Mouse (Mus musculus): ENCODE measurements around the gene Fgf10. TPM values are rescaled to one million over a fixed set of nuclear protein-coding genes. Genes with fewer than 3 reads are reported as not detected.

Fgf10 gene
- polyA plus RNA-seq (2016; fragmentation: Nextera tagmentation; extraction: Ambion mirVana): 3.9 and 5.2 TPM in 2 replicates

DNA sequence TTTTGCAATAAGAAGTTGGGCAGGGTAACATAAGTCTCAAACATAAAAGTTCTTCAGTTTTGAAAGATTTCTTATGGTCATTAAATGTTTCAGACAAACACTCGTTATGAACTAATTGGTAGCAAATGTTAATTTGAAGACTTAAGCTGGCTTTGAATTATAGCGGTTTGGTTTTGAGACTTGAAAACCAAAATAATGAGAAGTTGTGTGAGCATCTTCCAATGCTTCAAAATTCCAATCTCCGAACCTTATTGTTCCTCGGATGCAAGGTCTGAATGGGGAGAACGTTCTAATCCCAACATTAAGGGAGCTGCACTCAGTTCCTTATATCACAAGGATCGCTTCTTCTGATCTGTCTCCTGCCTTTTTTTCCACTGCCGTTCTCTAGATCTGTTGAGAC is at the start of gene Fgf10:
Gene Fgf10, plus strand, starts transcription at position 301 of the 400 bp plus-strand sequence.
- H3K36me3 ChIP-seq: no peaks in the 10 kb centered on the region

DNA sequence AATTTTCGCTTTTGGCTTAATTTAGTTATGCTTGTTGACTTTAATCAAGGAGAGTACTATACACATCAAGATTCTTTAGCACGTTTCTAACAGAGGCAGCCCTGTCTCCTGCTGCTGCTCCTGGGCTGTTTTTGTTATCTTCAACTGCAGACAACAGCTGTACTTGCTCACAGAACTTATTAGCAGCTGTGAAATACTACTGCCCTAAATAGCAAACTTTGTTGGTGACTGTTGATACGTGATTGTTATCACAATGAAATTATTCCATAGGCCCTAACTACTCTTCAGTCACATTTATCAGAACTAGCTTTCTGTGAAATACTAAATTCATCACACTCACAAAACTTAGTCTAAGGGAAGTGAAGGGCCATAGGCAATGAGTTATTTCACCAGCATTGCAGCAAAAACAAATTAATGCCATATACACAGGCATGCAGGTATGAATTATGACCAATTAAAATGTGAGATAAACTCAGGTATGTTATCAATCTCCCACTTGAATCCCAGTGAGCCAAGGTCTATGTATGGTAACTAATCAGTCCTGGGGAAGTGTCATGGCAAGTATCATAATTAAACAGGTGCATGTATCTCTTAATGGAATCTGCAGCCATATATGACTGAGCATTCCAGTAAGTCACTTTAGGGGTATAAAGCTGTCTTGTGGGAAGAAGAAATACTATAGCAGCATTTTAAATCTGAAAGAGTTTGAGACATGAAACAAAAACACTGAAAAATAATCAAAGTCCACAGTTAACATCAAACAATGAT is 39.7 kb upstream of the Fgf10 start:
- no peak for DNase-seq (ENCODE audit: low spot score)
- no peak overlapping the region for H3K4me3 ChIP-seq
- WGBS: 66% methylated on average over 3 of the region's 3 CpGs
- H3K9me3 ChIP-seq: no peaks in the 10 kb centered on the region
- no peaks in the 10 kb centered on the region for H3K4me1 ChIP-seq (replicated peaks)
- no peaks in the 10 kb centered on the region for H3K27me3 ChIP-seq (ENCODE audit: insufficient read depth, poor library complexity, severe bottlenecking)
- no peak overlapping the region for H3K27ac ChIP-seq
- no peaks in the 10 kb centered on the region for H3K36me3 ChIP-seq

More for the DNA sequence above, at the start of gene Fgf10:
- Histone ChIP-seq H3K4me1 (replicated peaks) (no peaks in the 10 kb centered on the region), H3K4me3 (no peak within 1 kb of the TSS), H3K27me3 (ENCODE audit: insufficient read depth, poor library complexity, severe bottlenecking) (no peaks in the 10 kb centered on the region), H3K9me3 (no peaks in the 10 kb centered on the region), H3K27ac (no peak within 1 kb of the TSS)
- DNase-seq (ENCODE audit: low spot score): no peak
- WGBS: 86% methylated on average over 7 of the region's 7 CpGs

DNA sequence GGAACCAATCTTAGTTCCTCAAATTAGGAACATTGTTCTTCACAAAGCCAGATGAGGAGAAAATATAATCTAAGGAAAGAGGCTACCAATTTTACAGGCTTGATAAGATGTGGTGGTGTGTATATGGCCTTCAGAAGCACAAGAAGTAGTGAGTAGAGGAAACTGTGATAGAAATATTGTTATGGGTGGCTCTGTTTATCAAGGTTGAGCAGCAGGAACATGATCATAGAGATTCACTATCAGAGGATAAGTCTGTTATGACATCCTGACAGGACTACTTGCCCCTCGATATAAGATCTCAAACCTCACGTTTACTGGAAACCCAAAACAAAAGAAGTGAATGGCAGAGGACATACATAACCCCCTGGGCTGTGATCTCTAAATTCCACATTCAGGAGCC is 38.1 kb upstream of the Fgf10 start:
- 81% methylated on average over 2 of the region's 2 CpGs for WGBS
- DNase-seq (ENCODE audit: low spot score): no peak
- no peaks in the 10 kb centered on the region for H3K36me3 ChIP-seq
- H3K27me3 ChIP-seq (ENCODE audit: insufficient read depth, poor library complexity, severe bottlenecking): no peaks in the 10 kb centered on the region
- no peak overlapping the region for H3K4me3 ChIP-seq
- no peak overlapping the region for H3K27ac ChIP-seq
- no peaks in the 10 kb centered on the region for H3K9me3 ChIP-seq
- no peaks in the 10 kb centered on the region for H3K4me1 ChIP-seq (replicated peaks)

DNA sequence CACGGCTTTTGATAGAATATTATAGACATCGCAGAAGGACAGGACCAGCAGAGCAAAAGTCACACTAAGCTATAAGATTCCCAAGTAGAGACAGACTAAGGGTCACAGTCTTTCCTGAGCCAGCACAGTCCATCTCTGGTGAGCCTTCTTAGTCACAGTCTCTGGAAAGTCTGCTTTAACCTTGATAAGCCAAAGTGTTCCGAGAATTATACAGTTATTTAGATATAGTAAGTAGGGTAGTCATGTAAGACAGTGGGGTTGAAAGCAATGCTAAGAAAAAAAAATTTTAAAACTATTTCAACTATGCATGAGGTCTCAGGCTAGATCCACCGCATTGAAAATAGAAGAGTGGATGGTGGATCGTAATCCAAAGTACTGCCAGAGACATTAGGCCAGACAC is 33.5 kb upstream of the Fgf10 start:
- no peaks in the 10 kb centered on the region for H3K36me3 ChIP-seq
- H3K4me3 ChIP-seq: no peak overlapping the region
- no peaks in the 10 kb centered on the region for H3K27me3 ChIP-seq (ENCODE audit: insufficient read depth, poor library complexity, severe bottlenecking)
- no peak for DNase-seq (ENCODE audit: low spot score)
- H3K4me1 ChIP-seq (replicated peaks): no peaks in the 10 kb centered on the region
- no peak overlapping the region for H3K27ac ChIP-seq
- H3K9me3 ChIP-seq: no peaks in the 10 kb centered on the region
- WGBS: 92% methylated on average over 5 of the region's 5 CpGs

DNA sequence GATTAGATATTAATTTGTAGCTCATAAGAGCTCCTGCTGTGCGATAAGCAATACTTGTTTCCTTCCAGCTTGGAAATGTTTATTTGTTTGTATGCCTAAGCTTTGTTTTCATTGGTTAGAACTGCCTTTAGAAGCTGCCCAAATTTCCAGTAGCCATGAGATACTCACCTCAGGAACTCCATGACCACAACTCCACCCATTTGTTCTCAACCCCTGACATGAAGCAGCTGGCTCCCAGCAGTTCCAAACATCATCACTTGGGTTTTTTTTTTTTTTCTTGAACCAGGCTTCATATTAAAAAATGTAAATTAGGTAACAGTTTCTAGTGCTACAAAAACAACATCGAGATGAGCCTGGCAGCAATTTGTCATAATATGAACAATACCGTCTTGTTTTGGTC is 27.0 kb upstream of the Fgf10 start:
- Histone ChIP-seq H3K27me3 (ENCODE audit: insufficient read depth, poor library complexity, severe bottlenecking) (no peaks in the 10 kb centered on the region), H3K27ac (no peak overlapping the region), H3K36me3 (no peaks in the 10 kb centered on the region), H3K4me3 (no peak overlapping the region), H3K9me3 (no peaks in the 10 kb centered on the region), H3K4me1 (replicated peaks) (no peaks in the 10 kb centered on the region)
- no peak for DNase-seq (ENCODE audit: low spot score)
- 92% methylated on average over 3 of the region's 3 CpGs for WGBS

DNA sequence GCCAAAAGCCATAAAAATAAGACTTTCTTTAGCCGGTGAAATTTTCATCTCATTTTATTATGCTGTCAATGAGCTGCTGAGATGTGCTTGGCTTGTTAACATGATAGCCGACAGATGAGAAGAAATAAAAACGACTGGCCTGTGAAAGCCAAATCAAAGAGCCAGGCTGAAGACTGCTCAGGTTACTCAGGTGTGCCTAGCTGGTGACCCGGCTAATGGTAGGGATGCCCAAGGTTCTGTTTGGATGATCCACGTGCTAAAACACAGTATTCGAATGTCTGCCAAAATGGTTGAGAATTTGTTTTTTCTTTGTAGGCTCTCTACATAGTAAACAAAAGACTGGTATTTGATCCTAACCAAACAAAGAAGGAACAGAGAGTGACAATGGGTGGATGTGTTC is 26.5 kb upstream of the Fgf10 start:
- no peaks in the 10 kb centered on the region for H3K36me3 ChIP-seq
- no peak overlapping the region for H3K4me3 ChIP-seq
- no peaks in the 10 kb centered on the region for H3K4me1 ChIP-seq (replicated peaks)
- DNase-seq (ENCODE audit: low spot score): no peak
- 80% methylated on average over 6 of the region's 6 CpGs for WGBS
- H3K27ac ChIP-seq: no peak overlapping the region
- H3K9me3 ChIP-seq: no peaks in the 10 kb centered on the region
- H3K27me3 ChIP-seq (ENCODE audit: insufficient read depth, poor library complexity, severe bottlenecking): no peaks in the 10 kb centered on the region

DNA sequence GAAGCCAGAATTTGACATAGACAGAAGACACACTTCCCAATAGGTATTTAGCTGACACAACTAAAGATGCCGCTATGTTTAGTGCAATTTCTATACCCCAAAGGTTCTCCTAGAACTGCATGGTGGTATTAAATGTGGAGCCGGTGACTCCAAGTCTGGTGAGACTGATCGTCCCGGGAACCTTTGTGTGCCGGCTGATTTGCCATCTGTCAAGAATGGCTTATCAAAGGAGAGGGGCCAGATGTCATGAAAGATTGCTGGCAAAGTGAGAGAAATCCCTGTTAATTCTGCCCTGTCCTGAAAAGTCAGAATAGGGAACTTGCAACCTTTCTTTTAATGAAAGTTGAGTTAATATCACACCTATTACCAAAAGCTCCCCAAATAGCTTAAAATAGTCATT is 12.6 kb upstream of the Fgf10 start:
- no peak overlapping the region for H3K27ac ChIP-seq
- H3K4me3 ChIP-seq: no peak overlapping the region
- H3K27me3 ChIP-seq (ENCODE audit: insufficient read depth, poor library complexity, severe bottlenecking): no peaks in the 10 kb centered on the region
- H3K9me3 ChIP-seq: no peaks in the 10 kb centered on the region
- H3K36me3 ChIP-seq: no peaks in the 10 kb centered on the region
- no peaks in the 10 kb centered on the region for H3K4me1 ChIP-seq (replicated peaks)
- no peak for DNase-seq (ENCODE audit: low spot score)
- WGBS: 71% methylated on average over 5 of the region's 5 CpGs

DNA sequence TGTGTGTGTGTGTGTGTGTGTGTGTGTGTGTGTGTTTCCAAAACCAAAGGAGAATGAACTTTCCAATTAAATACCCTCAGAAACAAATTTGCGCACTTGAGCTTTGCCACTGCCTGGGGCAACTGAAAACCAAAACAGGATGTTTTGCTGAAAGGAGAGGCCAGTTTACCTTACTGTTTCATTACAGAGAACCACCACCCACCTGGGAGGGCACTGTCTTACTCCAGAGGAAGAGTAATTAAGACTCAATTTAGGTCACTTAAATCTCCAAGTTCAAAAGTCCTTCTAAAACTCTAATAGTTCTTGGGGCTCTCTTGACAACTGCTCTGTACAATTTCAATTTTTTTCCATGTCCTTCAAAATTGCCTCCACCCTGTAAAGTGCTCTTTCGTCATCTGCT is 11.6 kb upstream of the Fgf10 start:
- Histone ChIP-seq H3K4me1 (replicated peaks) (no peaks in the 10 kb centered on the region), H3K27me3 (ENCODE audit: insufficient read depth, poor library complexity, severe bottlenecking) (no peaks in the 10 kb centered on the region), H3K9me3 (no peaks in the 10 kb centered on the region), H3K4me3 (no peak overlapping the region), H3K27ac (no peak overlapping the region), H3K36me3 (no peaks in the 10 kb centered on the region)
- no peak for DNase-seq (ENCODE audit: low spot score)
- 87% methylated on average over 2 of the region's 2 CpGs for WGBS

DNA sequence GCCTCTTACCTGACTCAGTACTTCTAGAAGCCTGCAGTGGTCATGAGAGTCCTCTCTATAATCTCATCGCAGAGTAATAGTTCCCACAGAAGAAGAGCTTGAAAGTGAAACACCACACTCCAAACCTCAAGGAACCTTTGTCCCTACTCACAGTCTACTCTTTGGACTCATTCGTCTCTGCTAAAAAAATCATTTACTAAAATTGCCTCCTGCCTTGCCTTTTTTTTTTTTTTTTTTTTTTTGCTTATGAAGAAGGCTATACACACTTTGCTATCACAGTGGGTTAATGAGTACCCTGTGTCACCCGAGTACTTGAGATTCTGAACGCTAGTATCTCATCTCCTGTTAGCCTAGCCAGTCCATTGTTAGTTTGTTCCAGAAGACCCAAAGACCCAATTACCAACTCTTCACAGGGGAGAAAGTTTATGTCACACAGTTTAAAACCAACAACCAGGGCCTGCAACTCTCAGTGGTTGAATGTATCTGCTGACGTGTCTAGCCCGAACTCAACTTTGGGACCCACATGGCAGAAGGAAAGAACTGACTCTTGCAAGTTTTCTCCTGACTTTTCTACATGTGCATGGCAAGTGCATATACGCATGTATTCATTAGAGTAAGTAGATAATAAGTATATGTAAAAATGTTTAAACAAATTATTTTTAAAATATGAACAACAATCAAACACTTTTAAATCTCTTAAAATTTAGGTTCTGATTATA is 10.8 kb upstream of the Fgf10 start:
- H3K36me3 ChIP-seq: no peaks in the 10 kb centered on the region
- H3K9me3 ChIP-seq: no peaks in the 10 kb centered on the region
- no peak for DNase-seq (ENCODE audit: low spot score)
- WGBS: 90% methylated on average over 7 of the region's 7 CpGs
- H3K27ac ChIP-seq: no peak overlapping the region
- H3K4me1 ChIP-seq (replicated peaks): no peaks in the 10 kb centered on the region
- H3K4me3 ChIP-seq: no peak overlapping the region
- H3K27me3 ChIP-seq (ENCODE audit: insufficient read depth, poor library complexity, severe bottlenecking): no peaks in the 10 kb centered on the region

DNA sequence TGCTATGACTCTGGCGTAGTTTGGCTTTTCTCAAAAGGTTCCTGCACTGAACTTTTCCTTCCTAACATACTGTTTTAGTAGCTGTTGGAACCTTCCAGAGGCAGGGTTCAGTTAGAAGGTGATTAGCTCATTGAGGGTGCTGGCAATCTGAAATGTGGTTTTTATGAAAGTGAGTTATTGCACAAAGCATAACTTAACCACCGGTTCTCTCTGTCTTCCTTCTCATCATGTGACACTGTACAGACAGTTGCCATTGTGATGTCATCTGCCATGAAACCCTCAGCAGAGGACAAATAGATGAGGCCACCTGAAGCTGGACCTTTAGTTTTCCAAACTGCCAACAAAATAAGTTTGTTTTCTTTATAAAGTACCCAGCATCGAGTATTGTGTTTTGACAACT is 7.9 kb upstream of the Fgf10 start:
- H3K4me3 ChIP-seq: no peak overlapping the region
- DNase-seq (ENCODE audit: low spot score): no peak
- H3K27ac ChIP-seq: no peak overlapping the region
- WGBS: 85% methylated on average over 3 of the region's 3 CpGs
- no peaks in the 10 kb centered on the region for H3K36me3 ChIP-seq
- H3K9me3 ChIP-seq: no peaks in the 10 kb centered on the region
- no peaks in the 10 kb centered on the region for H3K27me3 ChIP-seq (ENCODE audit: insufficient read depth, poor library complexity, severe bottlenecking)
- H3K4me1 ChIP-seq (replicated peaks): no peaks in the 10 kb centered on the region

DNA sequence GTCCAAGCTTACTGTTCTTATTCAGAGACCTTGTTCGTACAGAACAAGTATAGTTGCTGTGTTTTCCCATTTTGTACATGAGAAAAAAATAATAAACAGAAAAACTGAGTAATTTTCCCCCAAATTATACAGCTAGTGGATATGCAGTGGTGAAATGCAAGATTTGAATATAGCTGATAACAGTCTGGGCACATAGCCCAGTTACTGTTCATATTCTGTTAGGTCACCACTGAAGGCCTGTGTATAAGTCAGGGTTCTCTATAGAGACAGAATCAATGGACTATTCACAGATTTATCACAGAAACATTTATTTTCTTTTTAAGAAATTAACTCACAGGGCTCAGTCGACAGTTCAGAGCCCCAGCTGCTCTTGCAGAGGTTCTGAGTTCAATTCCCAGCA is 4.7 kb upstream of the Fgf10 start:
- Histone ChIP-seq H3K4me3 (no peak overlapping the region), H3K9me3 (no peaks in the 10 kb centered on the region), H3K27me3 (ENCODE audit: insufficient read depth, poor library complexity, severe bottlenecking) (no peaks in the 10 kb centered on the region), H3K4me1 (replicated peaks) (no peaks in the 10 kb centered on the region), H3K27ac (no peak overlapping the region), H3K36me3 (no peaks in the 10 kb centered on the region)
- WGBS: 84% methylated on average over 2 of the region's 2 CpGs
- no peak for DNase-seq (ENCODE audit: low spot score)

DNA sequence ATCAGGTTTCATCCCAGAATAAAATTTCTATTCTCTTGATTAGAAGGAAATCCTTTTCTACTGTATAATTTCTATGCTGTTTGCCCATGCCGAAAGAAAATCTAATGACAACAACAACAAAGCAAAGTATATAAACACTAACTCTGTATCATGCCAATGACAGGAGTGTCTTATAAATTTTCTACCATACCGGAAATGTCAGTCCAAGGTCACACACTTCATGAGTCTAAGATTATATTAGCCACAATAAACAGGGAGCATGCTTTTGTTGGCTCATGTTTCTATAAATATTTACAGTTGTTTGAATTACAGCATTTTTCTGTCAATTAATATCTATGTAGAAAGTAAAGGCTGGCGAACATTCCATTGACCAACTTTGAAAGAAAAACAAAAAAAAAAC is 9.6 kb downstream of the Fgf10 start:
- no peaks in the 10 kb centered on the region for H3K36me3 ChIP-seq
- H3K9me3 ChIP-seq: no peaks in the 10 kb centered on the region
- DNase-seq (ENCODE audit: low spot score): no peak
- no peaks in the 10 kb centered on the region for H3K4me1 ChIP-seq (replicated peaks)
- H3K27ac ChIP-seq: no peak overlapping the region
- H3K4me3 ChIP-seq: no peak overlapping the region
- H3K27me3 ChIP-seq (ENCODE audit: insufficient read depth, poor library complexity, severe bottlenecking): no peaks in the 10 kb centered on the region
- WGBS: 86% methylated on average over 3 of the region's 3 CpGs

DNA sequence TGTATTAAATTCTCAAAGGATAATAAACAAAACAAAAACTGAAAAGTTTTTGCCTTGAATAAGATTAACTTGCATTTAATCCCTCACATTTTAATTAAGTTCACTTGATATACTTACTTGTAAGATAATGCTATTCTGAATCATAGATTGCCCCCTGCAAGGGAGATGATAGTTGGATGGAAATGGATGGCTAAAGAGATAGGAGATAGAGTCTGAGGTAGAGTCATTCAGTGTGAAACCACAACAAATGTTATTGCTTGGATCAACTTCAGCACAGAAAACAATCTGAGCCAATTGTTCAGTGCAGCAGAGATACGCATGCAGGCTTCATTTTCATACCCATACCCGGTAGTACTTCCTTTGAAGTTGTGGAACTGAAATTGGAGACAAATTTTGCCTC is 23.5 kb downstream of the Fgf10 start:
- WGBS: 86% methylated on average over 2 of the region's 2 CpGs
- no peaks in the 10 kb centered on the region for H3K36me3 ChIP-seq
- no peak overlapping the region for H3K4me3 ChIP-seq
- H3K9me3 ChIP-seq: no peaks in the 10 kb centered on the region
- no peaks in the 10 kb centered on the region for H3K27me3 ChIP-seq (ENCODE audit: insufficient read depth, poor library complexity, severe bottlenecking)
- no peak for DNase-seq (ENCODE audit: low spot score)
- H3K27ac ChIP-seq: no peak overlapping the region
- no peaks in the 10 kb centered on the region for H3K4me1 ChIP-seq (replicated peaks)
